Mouse (Mus musculus) kidney, adult 18-20 months (tissue): Measurements from ENCODE around the gene Il11ra1.

Source experiments
- DNase-seq: peaks from one replicate; pipeline ENCODE4 v3.0.0; 2021

Il11ra1 gene

DNA sequence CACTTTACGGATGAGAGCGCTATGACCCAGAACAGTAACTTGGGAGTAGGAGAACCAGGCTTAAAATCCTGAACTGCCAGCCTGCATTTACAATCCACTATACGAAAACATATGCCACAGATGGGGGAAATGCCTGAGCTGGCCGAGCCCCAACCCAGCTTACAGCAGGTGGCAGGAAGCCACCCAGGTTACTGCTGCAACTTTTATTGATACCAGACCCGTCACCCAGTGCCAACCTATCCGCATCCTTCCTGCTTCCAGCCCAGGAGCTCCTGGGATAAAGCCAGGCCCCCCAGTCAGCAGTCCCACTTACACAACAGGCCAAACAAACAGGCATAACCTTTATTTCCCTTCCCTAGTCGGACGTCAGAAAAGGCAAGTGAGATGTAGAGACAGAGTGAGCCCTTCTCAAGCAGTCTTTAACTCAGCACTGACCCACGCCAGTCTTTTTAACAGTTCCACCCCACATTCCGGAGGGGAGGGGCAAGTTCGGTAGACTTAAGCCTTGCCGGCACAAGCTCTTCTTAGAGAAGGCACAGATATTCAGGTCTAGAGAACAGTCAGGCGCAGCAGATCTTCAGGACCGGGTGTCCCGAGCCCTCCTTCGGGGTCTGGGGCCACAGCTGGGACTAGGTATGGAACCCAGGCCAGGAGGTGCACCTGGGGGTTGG lies 12.1 kb downstream of the Il11ra1 start:
- DNase-seq: no peak

DNA sequence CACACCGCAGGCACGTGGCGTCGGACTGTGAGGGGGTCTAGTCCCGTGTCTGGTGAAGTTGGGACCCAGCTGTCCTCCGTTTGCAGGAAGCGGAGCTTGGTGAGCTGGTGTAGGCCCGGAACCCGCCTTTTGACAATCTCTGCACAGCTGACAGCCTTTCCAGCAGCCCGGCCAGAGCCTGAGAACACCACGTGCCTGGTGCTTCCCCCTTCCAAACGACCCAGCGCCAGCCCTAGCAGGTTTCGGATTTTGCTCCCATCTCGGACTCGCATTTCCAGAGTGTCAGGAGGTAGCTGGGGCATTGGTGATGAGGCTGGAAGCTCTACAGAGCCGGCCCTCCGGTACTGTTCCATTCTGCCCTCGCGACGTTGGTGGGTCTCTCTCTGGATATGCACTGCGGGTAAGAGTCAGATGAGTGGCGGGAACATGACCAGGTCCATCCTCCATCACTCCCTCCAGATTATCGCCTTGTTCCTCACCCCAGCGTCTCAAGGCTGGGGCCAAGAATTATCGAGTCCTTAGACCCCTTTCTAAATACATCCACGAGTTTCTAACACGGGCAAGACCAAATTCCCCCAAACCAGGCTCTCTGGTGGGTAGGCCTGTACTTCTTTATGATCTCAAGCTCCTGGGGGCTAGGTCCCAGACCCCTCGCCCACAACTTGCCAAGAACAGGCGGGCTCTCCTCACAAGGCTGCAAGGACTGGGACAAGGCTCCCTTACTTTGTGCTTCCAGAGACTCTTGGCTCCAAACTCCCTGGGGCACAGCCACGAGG lies 12.8 kb downstream of the Il11ra1 start:
- DNase-seq: peak; percentile 25

DNA sequence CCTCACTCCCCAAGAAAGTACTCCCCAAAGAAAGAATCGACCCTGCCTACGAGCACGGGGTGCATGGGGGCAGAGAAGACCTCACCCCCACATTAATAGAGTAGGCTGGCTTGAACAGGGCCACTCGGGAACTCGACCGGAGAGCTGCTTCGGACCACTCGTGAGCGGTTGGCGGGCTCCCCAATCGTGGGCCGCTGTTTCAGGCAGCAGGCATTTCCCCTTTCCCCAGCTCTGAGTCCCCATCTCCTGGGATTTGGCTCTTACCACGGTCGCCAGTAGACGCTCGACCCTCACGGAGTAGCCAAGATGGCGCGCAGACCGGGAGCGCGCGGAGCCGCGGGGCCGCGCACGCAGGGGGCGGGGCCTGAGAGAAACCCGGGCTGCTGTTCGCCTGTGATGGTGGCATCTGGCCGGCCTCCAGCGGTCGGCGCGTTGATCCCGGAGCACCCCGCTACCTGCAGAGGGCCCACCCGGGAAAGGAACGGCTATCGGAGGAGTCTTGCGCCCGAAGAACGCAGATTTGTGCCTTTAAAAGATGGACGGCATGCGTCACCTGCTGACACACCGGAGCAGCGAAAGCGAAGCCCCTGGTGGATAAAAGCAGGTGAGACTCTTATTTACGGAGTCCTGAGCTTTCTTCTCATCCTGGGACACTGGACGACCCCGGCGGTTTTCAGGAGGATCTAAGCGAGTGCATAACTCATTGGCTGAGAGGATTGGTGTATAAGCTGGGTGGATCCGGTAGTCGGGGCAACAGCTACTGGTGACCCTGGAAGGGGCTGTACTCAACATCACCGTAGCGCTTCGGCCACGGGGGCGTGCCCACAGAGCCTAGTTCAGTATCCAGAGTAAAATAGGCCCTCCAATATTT lies 13.6 kb downstream of the Il11ra1 start, which contains the start of gene Rpp25l:
Rpp25l (minus strand) TSS at position 338 of the 871 bp plus-strand sequence.
- DNase-seq: peak; percentile 92

DNA sequence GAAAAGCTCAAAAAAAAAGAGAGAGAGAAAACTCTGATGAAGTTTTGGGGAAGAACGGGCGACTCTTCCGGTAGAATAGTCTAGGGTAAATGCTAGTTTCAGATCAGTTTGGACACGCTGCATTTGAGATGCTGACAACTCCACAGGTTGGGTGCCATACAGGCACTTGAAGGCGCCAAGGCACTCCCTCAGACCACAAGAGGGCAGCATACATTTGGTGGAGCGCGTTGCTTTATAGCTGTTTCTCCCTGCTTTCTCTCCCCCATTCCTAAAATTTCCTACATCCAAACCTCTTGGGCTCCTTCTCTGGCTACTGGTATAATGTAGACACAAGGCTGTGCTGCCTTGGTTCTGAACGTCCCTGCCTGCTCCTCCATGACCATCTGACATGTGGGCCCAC lies 14.5 kb downstream of the Il11ra1 start:
- DNase-seq: peak; percentile 69

DNA sequence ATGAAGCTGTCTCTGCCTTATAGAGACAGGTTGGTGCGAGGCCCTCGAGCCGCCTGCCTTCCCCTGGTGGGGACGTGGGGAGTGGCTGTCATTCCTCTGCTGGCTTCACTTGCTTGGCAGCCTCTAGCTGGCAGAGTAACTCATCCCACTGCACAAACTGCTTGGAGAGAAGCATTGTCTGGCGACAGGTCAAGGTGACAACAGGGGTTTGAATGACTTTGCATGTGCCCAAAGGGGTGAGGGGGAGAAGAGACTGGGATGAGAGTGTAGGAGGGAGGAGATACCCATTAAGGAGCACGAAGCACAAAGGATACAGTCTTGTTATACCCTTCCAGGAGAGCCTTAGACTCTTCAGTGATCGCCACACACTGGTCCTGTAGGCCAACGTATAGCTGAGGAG lies 15.3 kb downstream of the Il11ra1 start:
- DNase-seq: no peak

DNA sequence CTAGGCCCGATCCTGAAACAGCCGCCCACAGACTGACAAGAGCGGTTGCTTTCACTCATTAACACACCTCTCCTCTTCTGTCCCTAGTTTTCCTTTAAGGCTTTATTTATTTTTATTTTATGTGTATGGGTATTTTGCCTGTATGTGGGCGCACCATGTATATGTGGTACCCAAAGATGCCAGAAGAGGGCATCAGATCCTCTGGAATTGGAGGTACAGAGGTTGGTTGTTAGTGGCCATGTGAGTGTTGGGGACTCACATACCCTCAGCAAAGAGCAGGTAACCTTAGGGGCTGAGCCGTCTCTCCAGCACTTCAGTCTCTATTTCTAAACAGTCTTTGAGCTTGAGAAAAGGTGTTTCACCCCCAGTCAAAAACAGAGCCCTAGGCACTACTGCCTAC lies 15.8 kb downstream of the Il11ra1 start:
- peak; percentile 57 for DNase-seq

DNA sequence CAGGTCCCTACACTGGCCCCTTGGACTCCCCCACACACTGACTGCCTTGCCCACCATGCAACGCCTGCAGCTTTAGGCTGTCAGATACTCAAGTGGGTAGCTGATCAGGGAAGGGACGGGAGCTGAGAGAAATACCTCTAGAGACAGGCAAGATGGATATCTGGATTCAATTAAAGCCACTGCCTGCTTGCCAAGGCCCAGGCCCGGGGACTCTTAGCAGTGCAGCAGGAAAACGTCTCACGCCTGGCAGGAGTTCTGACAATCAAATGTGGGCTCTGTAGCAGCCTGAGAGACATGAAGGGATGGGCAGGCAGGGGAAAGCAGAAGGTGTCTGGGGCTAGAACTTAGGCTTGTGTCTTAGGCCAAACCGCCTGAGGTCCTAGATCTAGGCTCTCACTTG lies 17.0 kb downstream of the Il11ra1 start:
- DNase-seq: no peak

DNA sequence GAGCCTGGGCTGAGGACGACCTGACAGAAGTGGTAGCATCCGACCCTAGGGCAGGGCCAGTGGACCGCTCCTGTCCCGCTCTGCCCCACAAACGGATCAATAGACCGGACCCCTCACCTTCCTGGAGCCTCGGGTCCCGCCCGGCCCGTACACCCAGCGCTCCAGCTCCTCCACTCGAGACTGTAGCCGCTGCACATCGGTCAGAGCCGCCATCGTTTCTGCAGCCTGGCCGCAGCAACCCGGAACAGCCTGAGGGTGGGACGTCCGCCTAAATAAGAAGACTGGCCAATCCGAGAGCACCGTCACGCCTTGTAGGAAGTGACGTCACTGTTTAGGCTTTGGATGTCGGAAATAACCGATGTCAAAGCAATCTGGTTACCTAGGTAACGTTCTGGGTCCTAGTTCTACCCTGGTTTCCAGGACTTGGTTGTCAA lies 23.1 kb downstream of the Il11ra1 start, which contains the start of gene Dctn3:
Dctn3 (minus strand) TSS at position 253 of the 434 bp plus-strand sequence.
- peak; percentile 90 for DNase-seq

DNA sequence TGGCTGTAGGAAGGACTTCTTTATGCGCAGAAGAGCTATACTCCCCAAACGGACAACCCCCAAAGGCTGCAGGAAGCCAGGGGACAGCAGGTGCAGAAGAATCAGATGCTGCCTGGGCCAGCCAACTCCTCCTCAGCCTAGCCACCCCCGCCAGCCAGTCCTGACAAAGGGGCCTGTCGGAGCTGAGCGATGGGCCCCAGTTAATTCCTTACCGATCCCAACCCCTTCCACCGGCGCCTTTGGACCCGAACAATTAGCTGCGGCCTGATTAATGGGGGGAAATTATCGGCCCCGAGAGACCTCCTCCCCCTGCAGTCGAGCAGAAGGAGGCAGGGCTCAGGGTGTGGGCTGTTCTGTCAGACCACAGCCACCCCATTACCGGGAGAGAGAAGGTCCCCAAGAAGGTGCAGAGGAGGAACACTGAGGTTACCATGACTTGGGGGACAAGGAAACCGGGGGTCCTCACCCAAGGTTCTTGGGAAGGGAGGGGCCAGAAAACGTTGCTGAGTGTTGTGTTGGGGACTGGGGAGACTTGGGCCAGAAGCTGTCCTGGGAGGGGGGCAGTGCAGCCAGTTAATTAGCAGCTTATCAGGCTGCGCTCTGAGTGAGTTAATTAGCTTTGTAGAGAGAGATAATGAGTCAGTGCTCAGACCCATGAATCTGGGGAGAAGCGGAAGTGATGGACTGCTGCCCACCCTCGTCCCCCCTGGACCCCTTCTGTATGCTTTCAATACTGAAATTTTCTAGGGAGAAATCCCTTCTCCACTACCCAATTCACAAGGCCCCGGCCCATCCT lies 27.2 kb downstream of the Il11ra1 start:
- DNase-seq: no peak

DNA sequence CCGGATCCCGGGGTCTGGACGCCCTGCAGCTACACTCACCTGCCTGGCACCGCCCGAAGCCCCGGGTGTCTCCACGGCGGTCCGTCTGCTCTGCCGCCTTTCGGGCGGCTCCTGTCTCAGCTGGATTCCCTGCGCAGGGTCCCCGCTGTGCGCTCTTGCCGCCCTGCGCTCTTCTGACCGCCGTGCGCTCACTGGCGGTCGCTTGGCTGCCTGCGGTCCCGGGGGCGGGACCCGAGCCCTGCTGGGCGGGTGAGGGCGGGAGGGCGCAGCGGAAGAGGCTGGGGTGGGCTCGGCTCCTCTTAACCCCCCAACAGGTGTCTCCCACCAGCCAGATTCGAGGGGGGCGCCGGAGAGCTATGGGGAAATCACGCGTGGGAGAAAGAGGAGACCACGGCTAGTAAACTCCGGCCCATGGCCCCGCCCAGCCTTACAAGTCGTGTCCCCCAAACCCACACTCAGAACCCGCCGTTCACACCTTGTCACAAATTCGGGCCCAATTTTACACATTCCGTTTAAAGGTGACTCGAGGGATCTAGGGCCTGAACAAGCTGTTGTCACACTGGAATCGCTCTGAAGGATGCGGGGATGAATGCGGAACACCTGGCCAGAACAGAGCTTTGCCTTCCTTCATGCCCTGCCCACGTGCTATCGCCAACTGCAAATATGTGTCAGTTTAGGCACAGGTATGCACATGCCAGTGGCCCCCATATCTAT lies 31.4 kb downstream of the Il11ra1 start, which contains the start of gene Arid3c:
Arid3c (minus strand) TSS at position 91 of the 714 bp plus-strand sequence.
- no peak for DNase-seq

DNA sequence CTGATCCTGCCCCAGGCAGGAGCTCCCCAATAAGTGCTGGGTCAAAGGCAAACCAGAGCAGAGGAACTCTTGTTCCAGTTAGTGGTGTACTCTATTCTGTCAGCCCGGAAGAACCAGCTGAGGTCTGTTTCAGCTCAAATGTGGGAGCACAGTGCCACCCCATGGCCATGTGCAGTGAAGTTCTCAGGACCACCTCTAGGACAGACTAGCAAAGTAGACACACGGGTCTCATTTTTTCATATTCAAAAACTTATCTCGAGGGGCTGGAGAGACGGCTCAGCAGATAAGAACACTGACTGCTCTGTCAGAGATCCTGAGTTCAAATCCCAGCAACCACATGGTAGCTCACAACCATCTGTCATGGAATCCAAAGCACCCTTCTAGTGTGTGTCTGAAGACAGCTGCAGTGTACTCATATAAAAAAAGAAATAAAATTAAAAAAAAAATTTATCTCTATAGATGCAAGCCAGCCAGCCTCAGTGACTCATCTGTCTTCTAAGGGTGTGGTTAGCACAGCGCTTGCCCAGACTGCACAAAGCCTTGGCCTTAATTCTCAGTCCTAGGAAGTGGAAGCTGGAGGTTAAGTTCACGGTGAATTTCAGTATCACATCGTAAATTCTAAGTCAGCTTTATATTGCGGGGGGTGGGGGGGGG lies 37.9 kb downstream of the Il11ra1 start:
- peak; percentile 80 for DNase-seq

DNA sequence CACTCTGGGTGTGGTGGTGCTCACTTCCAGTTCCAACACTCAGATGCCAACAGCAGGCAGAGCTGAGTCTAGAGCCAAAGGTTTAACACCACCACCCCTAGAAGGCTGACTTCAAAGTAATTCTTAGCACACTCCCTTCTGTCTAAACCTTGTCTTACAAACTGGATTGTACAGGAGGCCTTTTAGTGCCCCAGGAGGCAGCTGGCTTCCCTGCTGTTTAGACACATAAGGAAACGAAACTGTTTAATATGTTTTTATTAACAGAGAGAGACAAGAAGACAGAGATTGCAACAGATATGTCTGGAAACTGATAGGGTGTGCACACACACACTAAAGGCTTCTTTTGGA lies 38.4 kb downstream of the Il11ra1 start:
- no peak for DNase-seq

DNA sequence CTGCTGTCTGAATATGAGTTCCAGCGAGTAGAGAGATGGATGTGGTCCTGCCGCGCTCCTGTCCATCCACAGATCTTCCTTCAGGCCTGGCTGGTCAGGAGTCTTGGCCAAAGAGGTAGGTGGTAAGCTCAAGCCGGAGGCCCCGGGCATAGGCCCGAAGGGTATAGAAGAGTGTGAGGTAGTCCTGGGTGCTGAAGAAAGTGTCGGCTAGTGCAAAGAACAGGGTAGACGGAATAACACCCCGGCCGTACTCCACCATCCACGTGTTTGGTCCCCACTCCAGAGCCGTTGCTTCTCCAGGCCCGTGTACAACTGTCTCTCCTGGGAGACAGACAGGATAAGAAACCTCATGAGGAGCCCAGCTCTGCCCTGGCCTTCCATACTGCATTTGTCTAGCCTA lies 39.5 kb downstream of the Il11ra1 start:
- DNase-seq: no peak

DNA sequence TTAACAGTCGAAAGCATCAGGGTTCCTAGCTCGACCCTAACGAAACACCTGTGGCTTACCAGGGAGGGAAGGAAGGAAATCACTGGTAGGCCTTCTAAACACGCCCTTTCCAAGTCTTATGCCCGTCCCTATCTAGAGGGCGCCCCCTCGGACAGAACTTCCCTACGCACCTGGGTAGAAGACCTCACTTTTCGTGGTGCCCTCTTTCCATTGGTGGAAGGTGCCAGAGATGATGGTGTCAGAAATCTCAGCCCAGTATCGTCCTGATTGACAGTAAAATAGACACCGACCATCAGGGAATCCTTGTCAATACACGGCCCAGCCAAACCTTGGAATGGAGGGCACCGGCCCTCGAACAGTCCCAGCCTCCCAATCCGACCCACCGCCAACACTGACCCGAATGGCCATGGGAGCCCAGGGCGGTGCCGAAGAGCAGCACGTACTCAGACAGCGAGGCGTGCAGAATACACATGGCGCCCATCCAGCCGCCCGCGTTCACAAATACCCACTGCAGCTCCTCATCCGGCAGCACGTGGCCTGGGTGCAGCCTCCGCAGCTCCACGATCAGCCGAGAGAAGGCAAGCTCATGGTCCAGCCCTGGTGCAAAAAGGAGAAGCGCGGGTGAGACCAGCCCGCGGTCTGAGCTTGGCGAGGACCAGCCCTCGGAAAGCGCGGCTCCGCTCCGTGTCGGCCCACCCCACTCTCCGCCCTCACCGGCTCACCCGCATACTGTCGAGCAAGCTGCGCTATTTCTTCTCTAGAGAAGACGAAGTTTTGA lies 40.8 kb downstream of the Il11ra1 start:
- DNase-seq: no peak

DNA sequence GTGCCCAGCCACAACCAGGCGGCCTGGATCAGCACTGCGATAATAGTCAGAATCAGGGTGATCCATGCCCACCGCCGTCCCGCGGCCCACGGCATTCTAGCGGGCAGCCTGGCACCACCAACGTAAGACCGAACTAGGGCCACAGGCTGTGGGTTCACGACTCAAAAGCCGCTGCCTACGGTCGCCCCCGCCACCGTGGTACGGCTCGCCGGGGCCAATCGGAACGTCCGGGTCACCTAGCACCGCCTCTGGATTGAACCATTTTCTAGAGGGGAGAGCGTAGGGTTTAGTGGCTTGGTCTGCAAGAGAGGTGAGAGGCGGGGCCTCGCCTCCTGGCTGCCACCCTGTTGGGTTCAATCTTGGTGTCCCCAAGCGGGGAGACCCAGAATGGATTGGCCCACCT lies 41.4 kb downstream of the Il11ra1 start:
- peak; percentile 95 for DNase-seq

DNA sequence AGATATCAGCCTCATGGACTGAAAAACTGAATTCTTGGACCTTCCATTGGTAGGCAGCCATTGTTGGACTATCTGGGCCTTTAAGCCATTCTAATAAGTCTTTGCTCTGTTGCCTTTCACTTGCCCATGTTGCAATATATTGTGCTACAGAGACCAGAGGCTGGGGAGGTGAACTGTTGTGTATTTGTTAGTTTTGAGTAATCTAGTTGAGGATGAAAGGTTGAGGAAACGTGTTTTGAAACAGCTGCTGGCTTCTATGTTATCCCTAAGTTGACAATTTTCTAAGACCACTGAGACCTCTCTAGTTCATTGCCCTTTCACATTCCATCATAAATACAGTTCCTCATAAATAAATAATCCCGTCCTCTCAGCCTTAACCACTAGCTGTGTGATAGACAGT lies 44.3 kb downstream of the Il11ra1 start:
- DNase-seq: no peak

DNA sequence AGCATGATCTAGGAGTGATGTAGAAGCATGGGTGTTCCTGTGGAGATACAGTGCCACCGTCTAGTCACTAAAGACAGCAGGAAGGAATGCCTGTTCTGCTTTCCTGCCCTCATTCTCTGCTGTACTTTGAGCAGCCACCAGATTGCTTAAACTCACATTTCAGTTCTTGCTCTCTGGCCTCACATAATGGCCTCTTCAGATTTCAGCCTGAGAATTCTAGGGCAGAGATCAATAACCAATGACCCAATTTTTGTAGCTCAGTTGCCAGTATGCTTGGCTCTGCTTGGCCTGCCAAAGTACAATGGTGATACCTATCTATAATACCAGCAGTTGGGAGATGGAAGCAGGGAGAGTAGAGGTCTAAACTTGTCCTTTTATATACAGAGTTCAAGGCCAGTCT lies 45.2 kb downstream of the Il11ra1 start:
- no peak for DNase-seq

DNA sequence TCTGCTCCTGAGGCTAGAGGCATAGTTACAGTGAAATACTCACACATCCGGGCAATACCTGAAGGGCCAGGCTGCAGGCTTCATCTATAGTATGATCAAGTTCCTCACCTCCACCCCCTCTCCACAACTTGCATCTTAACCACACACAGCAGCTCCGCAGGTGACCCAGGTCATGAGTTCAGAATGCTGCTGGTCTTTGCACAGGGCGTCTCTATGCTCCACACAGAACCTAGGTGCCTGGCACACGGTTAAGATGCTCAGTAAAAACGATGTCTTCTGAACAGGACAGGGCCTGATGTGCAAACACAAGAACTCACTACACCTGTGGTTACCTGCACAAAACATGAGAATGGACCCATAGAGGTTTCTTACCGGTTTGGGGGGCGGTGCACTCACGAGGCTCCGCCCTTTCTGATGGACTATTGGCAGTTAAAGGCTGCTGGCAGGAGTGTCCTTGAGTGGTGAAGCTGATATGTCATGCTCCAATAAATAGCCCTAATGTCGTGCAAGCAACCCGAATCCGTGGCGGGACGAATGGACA lies 55.1 kb downstream of the Il11ra1 start, which contains the start of gene Galt:
Galt (plus strand) TSS at position 432 of the 541 bp plus-strand sequence.
- no peak for DNase-seq

DNA sequence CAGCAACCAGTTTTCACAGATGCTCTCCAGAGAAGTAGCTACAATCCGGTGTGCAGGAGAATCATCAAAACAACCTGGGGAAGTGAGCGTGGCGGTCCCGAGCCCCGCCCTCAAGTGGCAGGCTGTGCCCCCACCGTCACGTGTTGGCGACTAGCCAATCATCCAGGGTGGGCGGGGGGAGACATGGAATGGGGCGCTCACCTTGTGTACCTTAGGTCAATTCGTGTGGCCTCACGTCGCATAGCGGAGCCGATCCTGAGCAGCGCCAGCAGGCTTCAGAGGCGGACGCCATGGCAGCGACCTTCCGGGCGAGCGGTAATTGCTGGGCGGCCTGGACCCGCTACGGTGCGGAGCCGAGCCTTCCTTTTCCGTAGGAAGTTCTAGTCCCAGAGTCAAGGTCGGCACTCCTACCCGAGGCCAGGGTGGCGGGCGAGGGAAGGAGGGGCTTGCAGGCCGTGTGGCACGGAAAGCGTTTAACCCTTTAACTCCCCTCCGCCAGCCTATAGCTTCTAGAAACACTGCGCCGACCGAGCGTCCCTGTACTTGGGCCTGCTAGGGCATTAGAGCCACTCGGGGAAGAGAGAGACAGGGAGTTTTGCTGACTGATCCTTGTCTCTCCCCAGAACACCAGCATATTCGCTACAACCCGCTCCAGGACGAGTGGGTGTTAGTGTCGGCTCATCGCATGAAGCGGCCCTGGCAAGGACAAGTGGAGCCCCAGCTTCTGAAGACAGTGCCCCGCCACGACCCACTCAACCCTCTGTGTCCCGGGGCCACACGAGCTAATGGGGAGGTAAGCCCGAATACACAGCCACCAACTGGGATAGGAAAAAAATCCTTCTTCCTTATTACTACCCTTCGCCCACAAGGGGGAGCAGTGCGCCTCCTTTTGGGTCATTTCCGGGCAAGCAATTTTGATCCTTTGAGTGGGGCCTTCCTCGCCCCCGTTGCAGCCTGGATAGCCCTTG lies 55.8 kb downstream of the Il11ra1 start, which contains the start of gene Sigmar1:
Sigmar1 (minus strand) TSS at position 820 of the 968 bp plus-strand sequence.
- peak; percentile 94 for DNase-seq
